Mouse (Mus musculus) 3134 (cell line): ENCODE measurements around the gene Raver1.
A peak's percentile ranks its signal among the peaks of the same experiment; 100 is the strongest.

Experiments
- DNase-seq: peaks from one replicate; pipeline ENCODE4 v3.0.0-alpha.2; 2011; ENCODE audit warnings: low spot score; ENCODE audit not compliant: insufficient read length; ENCODE audit errors: extremely low read depth

Raver1 gene

GRCm38 (mm10) chr9:21091707-21092320, at the start of gene Raver1, which contains the start of gene Gm38431:
Gene Raver1, minus strand, starts transcription at chr9:21092008.
Gene Gm38431, minus strand, starts transcription at chr9:21091997.
- DNase-seq, result peak; percentile 96

- no peak for DNase-seq
Observed at GRCm38 (mm10) chr9:21138386-21138785, 46.6 kb upstream of the Raver1 start.

- no peak for DNase-seq
Observed at GRCm38 (mm10) chr9:21137229-21137628, 45.4 kb upstream of the Raver1 start.

- no peak for DNase-seq
Observed at GRCm38 (mm10) chr9:21136401-21136800, 44.6 kb upstream of the Raver1 start.

GRCm38 (mm10) chr9:21135941-21136381, 44.2 kb upstream of the Raver1 start:
- no peak for DNase-seq

GRCm38 (mm10) chr9:21135329-21135890, 43.6 kb upstream of the Raver1 start:
- no peak for DNase-seq

- DNase-seq, result peak; percentile 80
Observed at GRCm38 (mm10) chr9:21134595-21135328, 43.0 kb upstream of the Raver1 start.

GRCm38 (mm10) chr9:21133064-21133707, 41.4 kb upstream of the Raver1 start:
- DNase-seq, result no peak

- DNase-seq, result no peak
Observed at GRCm38 (mm10) chr9:21132102-21132775, 40.4 kb upstream of the Raver1 start.

GRCm38 (mm10) chr9:21131059-21131956, 39.5 kb upstream of the Raver1 start, which contains the start of gene Tyk2:
Gene Tyk2, minus strand, starts transcription at chr9:21131243.
- peak; percentile 89 for DNase-seq

- no peak for DNase-seq
Observed at GRCm38 (mm10) chr9:21126259-21126627, 34.4 kb upstream of the Raver1 start.

GRCm38 (mm10) chr9:21125502-21126258, 33.9 kb upstream of the Raver1 start:
- DNase-seq, result no peak

GRCm38 (mm10) chr9:21124837-21125236, 33.0 kb upstream of the Raver1 start:
- no peak for DNase-seq

GRCm38 (mm10) chr9:21121483-21121882, 29.7 kb upstream of the Raver1 start:
- DNase-seq, result no peak

GRCm38 (mm10) chr9:21117073-21117472, 25.3 kb upstream of the Raver1 start:
- no peak for DNase-seq

- no peak for DNase-seq
Observed at GRCm38 (mm10) chr9:21115105-21115504, 23.3 kb upstream of the Raver1 start.

GRCm38 (mm10) chr9:21114190-21114589, 22.4 kb upstream of the Raver1 start:
- no peak for DNase-seq

- DNase-seq, result no peak
Observed at GRCm38 (mm10) chr9:21113751-21114150, 21.9 kb upstream of the Raver1 start.

- DNase-seq, result no peak
Observed at GRCm38 (mm10) chr9:21107607-21108237, 15.9 kb upstream of the Raver1 start.
